Mouse (Mus musculus): ENCODE measurements at regions not wholly inside any gene's neighbourhood (a gene's known extent, or its start where the extent isn't known, plus 50 kb on each side); places are given as distances from the start of the nearest gene placed in this dataset.

DNA sequence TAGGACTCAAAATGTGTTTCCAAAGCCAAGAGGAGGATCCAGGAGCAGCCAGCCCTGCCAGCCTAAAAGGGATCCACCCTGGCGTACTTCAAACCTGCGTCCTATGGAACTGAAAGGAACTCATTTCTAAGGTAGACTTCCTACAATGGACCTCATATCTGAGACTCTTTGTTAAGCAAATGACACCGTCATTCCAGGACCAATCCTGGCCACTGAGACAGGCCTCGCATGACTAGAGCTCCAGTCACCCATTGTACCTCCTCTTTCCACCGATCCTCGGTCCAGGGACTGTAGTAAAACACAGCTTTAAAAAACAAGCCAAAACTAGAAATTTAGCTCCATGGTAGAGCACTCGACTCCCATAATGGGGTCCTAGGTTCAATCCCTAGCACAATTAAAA is 110.4 kb upstream of the Zdhhc25 start:
- no peak for DNase-seq

GRCm38 (mm10) chr15:88490316-88491090 is 109.6 kb upstream of the Zdhhc25 start:
- DNase-seq, result no peak

GRCm38 (mm10) chr15:88491091-88491366 is 109.1 kb upstream of the Zdhhc25 start:
- no peak for DNase-seq

DNA sequence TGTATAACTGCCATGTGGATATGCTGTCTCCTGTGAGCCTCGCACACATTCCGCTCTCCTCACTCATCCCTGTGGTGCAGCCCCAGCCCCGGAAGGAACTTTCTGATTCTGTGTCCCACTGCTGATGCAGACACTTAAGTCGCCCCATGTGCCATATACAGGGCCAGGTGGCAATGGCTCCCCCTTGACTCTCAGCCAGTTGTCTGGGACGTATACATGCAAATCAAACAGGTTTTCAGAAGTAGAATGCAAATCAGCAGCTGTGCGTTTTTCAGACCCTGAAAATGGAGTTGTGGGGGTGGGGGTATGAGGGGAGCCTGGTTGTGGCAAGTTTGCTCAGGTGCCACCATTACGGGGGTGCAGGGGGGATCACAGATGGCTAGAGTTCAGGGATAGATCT is 102.1 kb upstream of the Zdhhc25 start:
- DNase-seq, result no peak

DNA sequence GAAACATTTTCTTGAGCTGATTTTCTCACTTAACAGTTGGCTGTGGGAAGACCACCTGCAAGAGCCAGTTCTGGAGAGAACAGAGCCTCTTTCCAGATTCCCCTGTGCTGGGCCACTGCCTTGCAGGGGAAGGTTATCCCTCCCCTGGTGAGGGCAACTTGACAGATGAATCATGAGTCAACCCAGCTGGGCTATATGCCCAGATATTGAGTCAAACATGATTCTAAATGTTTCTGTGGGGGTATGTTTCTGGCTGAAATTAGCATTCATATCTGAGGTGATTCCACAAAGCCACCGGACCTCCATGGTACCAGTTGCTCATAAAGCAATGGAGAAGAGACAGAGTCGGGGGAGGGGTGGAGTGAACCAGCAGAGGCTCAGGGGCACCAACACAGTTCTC is 97.8 kb upstream of the Zdhhc25 start:
- DNase-seq, result no peak

DNA sequence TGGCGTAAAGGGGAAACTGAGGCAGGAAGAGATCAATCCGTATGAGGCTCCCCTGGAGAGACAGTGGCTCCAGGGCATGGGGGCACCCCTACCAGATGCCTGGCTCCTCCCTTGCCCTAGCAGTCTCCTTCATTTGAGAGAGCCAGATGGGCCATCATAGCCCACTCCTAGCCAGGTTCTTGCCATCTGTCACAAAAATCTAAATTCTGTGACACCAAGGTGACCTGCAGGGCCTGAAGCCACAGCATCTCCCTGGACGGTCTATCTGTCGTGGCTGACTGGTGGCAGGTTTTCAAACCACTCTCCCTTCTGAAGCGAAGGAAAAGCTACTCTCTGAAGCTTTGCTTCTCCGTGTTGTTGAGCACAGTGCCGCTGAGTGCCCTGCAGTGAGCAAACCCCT is 96.2 kb upstream of the Zdhhc25 start:
- no peak for DNase-seq

DNA sequence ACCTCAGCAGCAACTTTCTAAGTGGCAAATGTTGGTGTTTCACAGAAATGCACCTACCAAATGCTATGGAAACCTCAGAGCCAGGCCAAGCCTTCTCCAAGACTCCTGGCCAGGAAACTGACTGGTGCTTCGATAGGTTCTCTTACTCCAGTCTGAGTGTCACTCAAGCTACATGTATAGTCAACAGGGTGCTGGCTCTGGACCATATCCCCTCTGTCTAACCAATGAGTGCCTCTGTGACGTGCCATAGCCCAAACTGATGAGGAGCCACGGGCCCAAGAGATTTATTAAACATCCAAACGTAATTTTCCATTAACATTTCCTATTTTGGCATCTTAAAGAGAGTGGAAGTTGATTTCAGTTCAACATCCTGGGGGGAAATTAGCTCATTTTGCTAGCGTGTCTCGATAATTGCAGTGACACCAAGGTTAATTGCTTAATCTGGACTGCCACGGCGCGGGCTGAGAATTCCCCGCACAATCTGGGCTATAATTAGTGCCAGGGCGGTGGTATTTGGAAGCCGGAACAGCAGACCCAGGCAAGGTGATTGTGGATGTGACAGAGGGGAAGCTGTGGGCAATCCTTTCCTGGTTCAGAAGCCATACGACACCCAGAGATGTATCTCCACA is 94.5 kb upstream of the Zdhhc25 start:
- DNase-seq, result no peak

GRCm38 (mm10) chr15:88507886-88508285 is 92.2 kb upstream of the Zdhhc25 start:
- DNase-seq, result no peak

GRCm38 (mm10) chr15:88508971-88509370 is 91.1 kb upstream of the Zdhhc25 start:
- DNase-seq, result no peak

- no peak for DNase-seq
Observed at GRCm38 (mm10) chr15:88509626-88510025, 90.5 kb upstream of the Zdhhc25 start.

- DNase-seq, result no peak
Observed at GRCm38 (mm10) chr15:88514091-88514490, 86.0 kb upstream of the Zdhhc25 start.

GRCm38 (mm10) chr15:88531218-88531617 is 68.9 kb upstream of the Zdhhc25 start:
- no peak for DNase-seq

GRCm38 (mm10) chr15:88532008-88532407 is 68.1 kb upstream of the Zdhhc25 start:
- DNase-seq, result no peak

DNA sequence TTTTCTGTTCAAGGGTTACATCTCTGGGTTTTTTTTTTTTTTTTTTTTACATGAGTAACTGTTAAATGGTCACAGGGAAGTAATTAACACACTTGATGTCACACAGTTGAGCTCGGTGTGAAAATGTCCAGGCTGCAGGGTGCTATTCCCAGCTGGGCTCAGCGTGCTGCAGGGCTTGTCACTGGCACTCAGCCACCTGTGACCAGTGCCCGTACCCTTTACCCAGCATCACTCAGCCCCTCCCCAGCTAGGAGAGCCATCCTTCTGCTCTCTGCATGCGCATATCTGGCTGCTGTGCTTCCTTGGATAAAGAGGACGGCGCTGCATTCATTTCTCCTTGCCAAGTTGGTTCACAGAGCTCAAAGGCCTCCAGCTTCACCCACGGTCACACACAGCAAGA is 66.7 kb upstream of the Zdhhc25 start:
- DNase-seq, result no peak

DNA sequence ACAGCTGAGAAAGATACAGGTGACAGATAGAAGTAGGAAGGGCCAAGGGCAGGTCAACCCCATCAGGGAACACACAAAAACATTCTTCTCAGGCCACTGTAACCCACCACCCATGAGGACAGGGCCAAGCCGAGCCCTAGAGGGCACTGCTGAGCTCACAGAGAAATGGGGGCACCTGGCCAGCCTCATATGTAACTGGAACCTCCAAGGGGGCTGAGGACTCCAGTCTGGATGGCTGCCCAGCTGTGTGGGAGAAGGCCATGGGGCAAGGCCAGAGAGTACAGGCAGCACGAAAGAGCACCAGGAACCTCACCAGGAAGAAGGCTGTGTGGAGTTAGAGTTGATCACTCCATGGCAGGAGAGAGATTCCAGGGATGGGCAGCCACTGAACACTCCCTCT is 64.6 kb upstream of the Zdhhc25 start:
- no peak for DNase-seq

GRCm38 (mm10) chr15:88537190-88537589 is 62.9 kb upstream of the Zdhhc25 start:
- DNase-seq, result peak; percentile 48

GRCm38 (mm10) chr15:88542567-88542966 is 57.5 kb upstream of the Zdhhc25 start:
- DNase-seq, result no peak

DNA sequence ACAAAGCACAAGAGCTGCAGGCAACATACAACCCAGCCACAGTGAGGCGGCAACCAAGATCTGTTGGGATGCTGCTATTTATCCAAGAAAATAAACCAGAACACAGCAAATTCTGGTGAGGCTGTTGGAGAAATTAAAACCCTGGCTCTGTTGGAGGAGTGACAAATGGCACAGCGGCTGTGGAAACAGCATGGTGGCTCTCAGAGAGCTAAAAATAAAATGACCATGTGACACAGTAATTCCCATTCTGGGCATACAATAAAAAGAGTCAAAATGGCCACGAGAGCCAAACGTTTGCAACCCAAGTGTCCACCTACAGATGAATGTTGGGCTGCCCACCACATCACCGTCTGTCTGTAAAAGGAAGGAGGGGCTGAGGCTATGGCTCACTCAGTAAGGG is 55.9 kb upstream of the Zdhhc25 start:
- no peak for DNase-seq

DNA sequence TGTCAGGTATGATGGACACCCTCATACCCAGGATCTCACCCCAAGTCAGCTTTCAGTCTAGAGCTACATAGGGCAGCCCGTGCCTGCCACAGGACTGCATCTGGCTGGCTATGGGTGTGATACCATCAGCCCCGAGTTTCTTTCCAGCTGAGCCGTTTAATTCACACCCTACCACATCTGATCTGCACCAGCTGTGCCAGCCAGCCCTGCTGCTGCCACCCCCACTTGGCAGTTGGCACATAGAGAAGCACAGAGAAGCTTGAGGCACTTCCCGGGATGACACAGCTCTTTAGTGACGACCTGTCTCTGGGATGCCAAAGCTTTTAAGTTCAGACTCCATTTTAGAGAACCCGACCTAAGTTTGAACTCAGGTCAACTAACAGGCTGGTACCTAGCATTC is 51.8 kb upstream of the Zdhhc25 start:
- no peak for DNase-seq

All from kidney, postnatal 10 days (tissue).